Mouse (Mus musculus) embryonic fibroblast, embryonic 13.5 days (primary cell): ENCODE measurements around the gene Izumo1r.

Experiments
- CTCF ChIP-seq: IDR thresholded peaks from 2 replicates; pipeline ENCODE4 v1.5.1; 2011; ENCODE audit warnings: mild to moderate bottlenecking, control low read depth, low read length, moderate library complexity, borderline replicate concordance; ENCODE audit not compliant: insufficient read depth
- POLR2A ChIP-seq: IDR thresholded peaks from 2 replicates; pipeline ENCODE4 v1.6.1; 2011; ENCODE audit warnings: low read depth, mild to moderate bottlenecking, control low read depth, low read length, moderate library complexity

DNA sequence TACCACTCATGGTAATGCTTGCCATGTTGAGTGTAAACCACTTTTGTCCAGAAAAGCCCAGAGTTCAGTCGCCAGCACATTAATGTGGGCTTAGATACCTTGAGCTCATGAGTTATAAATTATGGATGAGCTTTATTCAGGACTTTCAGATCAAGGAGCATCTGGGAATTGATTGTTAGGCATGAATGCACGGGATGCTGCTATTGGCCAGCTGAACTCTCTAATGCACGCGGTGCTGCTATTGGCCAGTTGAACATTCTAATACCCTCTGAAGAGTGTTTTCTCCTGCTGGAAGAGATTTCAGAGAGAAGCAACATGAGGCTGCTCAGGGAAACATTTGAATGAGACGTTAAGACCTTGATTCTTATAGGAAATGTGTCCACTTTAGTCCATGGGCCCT, 45.1 kb upstream of the Izumo1r start:
- TF ChIP-seq POLR2A (no peak), CTCF (no peak)
